Mouse (Mus musculus): Measurements from ENCODE around the gene Nelfe.
"Not testable (repeated sequence)": the region's sequence is repeated elsewhere in the genome, so short reads cannot be mapped to it uniquely, and the experiment has no call there.

The Nelfe gene

GRCm38 (mm10) chr17:34849722-34850516 lies at the start of gene Nelfe, which contains the start of gene Skiv2l:
Gene Nelfe, plus strand, starts transcription at chr17:34850391.
Gene Skiv2l, minus strand, starts transcription at chr17:34850210.
- peak; percentile 98 for DNase-seq (ENCODE audit: low read depth, low spot score)

GRCm38 (mm10) chr17:34800781-34801305 lies 49.3 kb upstream of the Nelfe start:
- not testable (repeated sequence) for DNase-seq (ENCODE audit: low read depth, low spot score)

- DNase-seq (ENCODE audit: low read depth, low spot score) = not testable (repeated sequence)
Observed at GRCm38 (mm10) chr17:34802756-34803155, 47.4 kb upstream of the Nelfe start.

GRCm38 (mm10) chr17:34803367-34803766 lies 46.8 kb upstream of the Nelfe start:
- not testable (repeated sequence) for DNase-seq (ENCODE audit: low read depth, low spot score)

GRCm38 (mm10) chr17:34804301-34804700 lies 45.9 kb upstream of the Nelfe start, which contains the start of gene Cyp21a1:
Gene Cyp21a1, minus strand, starts transcription at chr17:34804561.
- DNase-seq (ENCODE audit: low read depth, low spot score) = not testable (repeated sequence)

GRCm38 (mm10) chr17:34804871-34805562 lies 45.2 kb upstream of the Nelfe start:
- DNase-seq (ENCODE audit: low read depth, low spot score) = peak; percentile 25

- no peak for DNase-seq (ENCODE audit: low read depth, low spot score)
Observed at GRCm38 (mm10) chr17:34807176-34807575, 43.0 kb upstream of the Nelfe start.

GRCm38 (mm10) chr17:34808599-34809205 lies 41.5 kb upstream of the Nelfe start:
- no peak for DNase-seq (ENCODE audit: low read depth, low spot score)

GRCm38 (mm10) chr17:34810411-34810810 lies 39.8 kb upstream of the Nelfe start:
- not testable (repeated sequence) for DNase-seq (ENCODE audit: low read depth, low spot score)

GRCm38 (mm10) chr17:34810811-34811210 lies 39.4 kb upstream of the Nelfe start:
- DNase-seq (ENCODE audit: low read depth, low spot score) = not testable (repeated sequence)

GRCm38 (mm10) chr17:34811275-34811674 lies 38.9 kb upstream of the Nelfe start:
- no peak for DNase-seq (ENCODE audit: low read depth, low spot score)

- peak; percentile 24 for DNase-seq (ENCODE audit: low read depth, low spot score)
Observed at GRCm38 (mm10) chr17:34813747-34814146, 36.4 kb upstream of the Nelfe start.

GRCm38 (mm10) chr17:34814818-34815370 lies 35.3 kb upstream of the Nelfe start:
- DNase-seq (ENCODE audit: low read depth, low spot score) = no peak

- DNase-seq (ENCODE audit: low read depth, low spot score) = not testable (repeated sequence)
Observed at GRCm38 (mm10) chr17:34830776-34831175, 19.4 kb upstream of the Nelfe start.

GRCm38 (mm10) chr17:34836155-34836855 lies 13.9 kb upstream of the Nelfe start:
- DNase-seq (ENCODE audit: low read depth, low spot score) = no peak

GRCm38 (mm10) chr17:34836856-34837221 lies 13.4 kb upstream of the Nelfe start, which contains the start of the genes Stk19 and Dxo:
Gene Stk19, minus strand, starts transcription at chr17:34836945.
Gene Dxo, plus strand, starts transcription at chr17:34837019.
- DNase-seq (ENCODE audit: low read depth, low spot score) = peak; percentile 98

- no peak for DNase-seq (ENCODE audit: low read depth, low spot score)
Observed at GRCm38 (mm10) chr17:34837464-34838324, 12.5 kb upstream of the Nelfe start.

- no peak for DNase-seq (ENCODE audit: low read depth, low spot score)
Observed at GRCm38 (mm10) chr17:34838785-34839184, 11.4 kb upstream of the Nelfe start.

GRCm38 (mm10) chr17:34840736-34841307 lies 9.4 kb upstream of the Nelfe start:
- DNase-seq (ENCODE audit: low read depth, low spot score) = no peak

GRCm38 (mm10) chr17:34844884-34845283 lies 5.3 kb upstream of the Nelfe start:
- no peak for DNase-seq (ENCODE audit: low read depth, low spot score)
